Mouse (Mus musculus) effector memory CD4-positive, alpha-beta T cell, adult 5 months (primary cell): Measurements from ENCODE around the gene Nhs. TPM values are rescaled to one million over a fixed set of nuclear protein-coding genes. Genes with fewer than 3 reads are reported as not detected.

Source experiments
- polyA plus RNA-seq: library from polyadenylated mRNA; unstranded; fragments of 100-300 nt; shearing (Covaris generic); gene quantifications from one replicate; pipeline ENCODE4 v1.2.1, GENCODE M21; 2017

Gene Nhs
- polyA plus RNA-seq: not detected

GRCm38 (mm10) chrX:162159637-162160611 lies at the start of gene Nhs:
Gene Nhs, minus strand, starts transcription at chrX:162159730.

